8 mouse cellular contexts compared by ENCODE assay signal in genomic region chr1:91299707-91300426, GRCm38 (mm10). TPM values are rescaled to one million over a fixed set of nuclear protein-coding genes. Genes with fewer than 3 reads are reported as not detected.
DNase-seq lines count a peak whose midpoint lies in the region; TF ChIP-seq lines count a peak whose summit lies in the region.

No protein-coding gene starts in this region.

- 0 out of 2 replicates have a peak, but pooled peaks have one; percentile 20 for TF ChIP-seq POLR2A in lung, adult 2 months (IDR thresholded peaks at IDR 0.05; ENCODE audit: borderline replicate concordance, extremely low read depth, low read depth, low read length)

- intact Hi-C loops in heart, postnatal 10 days (cut with DNase I) = loop anchor here (2.0 kb wide), 1 partner anchor 49 kb away; the partner anchor contains the start of gene Ube2f

- TF ChIP-seq CTCF in lung, adult 2 months (IDR thresholded peaks at IDR 0.05; ENCODE audit: insufficient read depth, low read length) = no peak

- 50% methylated on average over 5 of the region's 5 CpGs for WGBS in lung, adult 2 months

- H3K4me1 ChIP-seq in lung, adult 2 months (ENCODE audit: control insufficient read depth, insufficient read depth, low read length) = peaks cover 3% of the 10 kb centered on the region; the same call in 1 of the 2 replicates

- DNase-seq in embryo, embryonic 10 days (ENCODE audit: low spot score) = peak; percentile 13
- no peak for DNase-seq in embryo, embryonic 9.5 days (ENCODE audit: extremely low spot score)
- DNase-seq in cerebellum, adult 18-20 months = peak; percentile 33 to 40
- DNase-seq in heart, postnatal 10 days = peak; percentile 33 to 45
- no peak for DNase-seq in lung, adult 2 months
- no peak for DNase-seq in thymus, postnatal 10 days (ENCODE audit: low spot score in 2 of 2)
- DNase-seq in left cerebral cortex, adult 9 months (ENCODE audit: low spot score in 2 of 2) = no peak
- no peak for DNase-seq in layer of hippocampus, adult 11-12 months (ENCODE audit: low spot score)

- H3K4me3 ChIP-seq in lung, adult 2 months (replicated peaks; ENCODE audit: extremely low read depth, low read depth, low read length) = no peak overlapping the region

RNA-seq across cellular contexts. Expression of gene Scly, which starts 1.7 kb away (rescaled TPM):
- 10 to 100 TPM; 13.7 TPM for total RNA-seq in heart, postnatal 10 days (2021)
- 23.7 and 26.6 TPM in 2 replicates for polyA plus RNA-seq in lung, adult 2 months (2012; rRNA removed)

RNA-seq across cellular contexts. Expression of gene Espnl, which starts 22.0 kb away (rescaled TPM):
- under 1 TPM in 1 of 2 experiments, not detected in 1; 0.10 TPM for total RNA-seq in heart, postnatal 10 days (2021)
- 0.11 and 0.12 TPM in 2 replicates for polyA plus RNA-seq in lung, adult 2 months (2012; rRNA removed)

RNA-seq across cellular contexts. Expression of gene Ube2f, which starts 49.8 kb away (rescaled TPM):
- total RNA-seq in heart, postnatal 10 days (2021) = 10 to 100 TPM; 54.8 to 60.2 TPM
- 21.7 and 29.8 TPM in 2 replicates for polyA plus RNA-seq in lung, adult 2 months (2012; rRNA removed)

RNA-seq across cellular contexts. Expression of gene Klhl30, which starts 50.9 kb away (rescaled TPM):
- total RNA-seq in heart, postnatal 10 days (2021) = 10 to 100 TPM; 42.8 to 60.1 TPM
- 1.4 and 4.6 TPM in 2 replicates for polyA plus RNA-seq in lung, adult 2 months (2012; rRNA removed)

Comparison
In these comparisons a context has a peak if more than half of its experiments do, and no peak if none do; other contexts are left out.
1. DNase-seq: peak in embryo, embryonic 10 days (single experiment), cerebellum, adult 18-20 months (2 of 2) and heart, postnatal 10 days (2 of 2); none in embryo, embryonic 9.5 days (single experiment), lung, adult 2 months (single experiment), thymus, postnatal 10 days (0 of 2), left cerebral cortex, adult 9 months (0 of 2) and layer of hippocampus, adult 11-12 months (single experiment).